Mouse (Mus musculus) embryo, embryonic 10.5 days (tissue): ENCODE results near the gene Nrsn2.

Source experiments
- DNase-seq: peaks from one replicate; pipeline ENCODE4 v3.0.0-alpha.2; 2015; ENCODE audit warnings: low spot score

The Nrsn2 gene

DNA sequence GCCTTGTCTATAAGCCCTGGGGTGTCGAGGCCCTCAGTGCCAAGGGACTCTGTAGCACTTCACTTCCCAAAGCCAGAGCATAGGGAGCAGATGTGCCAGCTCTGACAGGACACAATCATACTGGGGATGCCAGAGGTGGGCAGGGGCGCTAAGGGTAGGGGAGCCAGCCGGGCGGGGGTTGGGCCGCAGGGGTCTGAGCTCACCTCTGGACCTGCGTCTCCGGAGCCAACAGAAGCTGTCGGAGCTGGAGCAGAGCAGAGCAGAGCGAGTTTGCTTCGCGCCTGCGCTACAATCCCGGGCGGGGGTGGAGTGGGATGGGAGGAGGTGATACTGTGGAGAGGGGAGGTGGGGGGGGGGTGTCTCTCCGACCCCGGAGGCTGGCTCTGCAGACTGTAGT, at the start of gene Nrsn2:
Gene Nrsn2 (minus strand): TSS at position 294 of the 397 bp plus-strand sequence.
- DNase-seq: no peak

DNA sequence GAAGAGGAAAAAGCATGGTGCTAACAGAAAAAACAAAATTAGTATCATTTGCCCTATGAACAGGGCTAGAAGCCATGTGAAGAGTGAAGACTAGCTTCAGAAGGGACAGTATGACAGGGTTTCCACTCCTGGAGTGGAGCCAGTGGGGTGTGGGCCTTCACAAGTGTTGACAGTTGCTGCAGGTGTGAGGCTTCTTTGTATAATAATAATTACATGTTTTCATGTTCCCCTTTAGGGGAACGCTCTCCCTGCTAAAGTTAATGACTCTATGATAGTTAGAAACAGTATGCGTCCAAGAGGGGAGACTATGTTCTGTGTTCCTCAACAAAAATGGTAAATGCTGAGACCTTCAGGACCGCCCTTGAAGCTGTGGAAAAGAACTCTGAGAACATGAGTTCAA, 39.3 kb upstream of the Nrsn2 start:
- DNase-seq: no peak

DNA sequence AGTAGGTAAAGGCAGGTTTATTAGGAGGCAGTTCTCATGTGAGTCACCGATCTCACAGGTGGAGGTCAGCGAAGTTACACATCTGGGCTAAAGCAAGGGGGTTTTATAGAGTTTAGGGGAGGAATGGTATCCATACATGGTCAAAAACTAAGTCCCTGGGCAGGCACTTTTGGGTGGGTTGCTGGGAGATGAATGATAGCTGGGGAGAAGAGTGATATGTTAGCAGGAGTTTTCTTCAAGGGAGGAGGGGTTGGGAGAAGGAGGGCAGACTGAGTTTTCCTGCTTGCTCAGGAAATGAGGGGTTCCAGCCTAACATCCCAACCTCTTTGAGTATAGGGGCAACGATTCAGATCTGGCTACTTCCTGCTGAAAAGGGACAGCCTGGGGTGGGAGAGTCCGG, 38.8 kb upstream of the Nrsn2 start, which contains the start of gene 6820408C15Rik:
Gene 6820408C15Rik (plus strand): TSS at position 301 of the 400 bp plus-strand sequence.
- no peak for DNase-seq

DNA sequence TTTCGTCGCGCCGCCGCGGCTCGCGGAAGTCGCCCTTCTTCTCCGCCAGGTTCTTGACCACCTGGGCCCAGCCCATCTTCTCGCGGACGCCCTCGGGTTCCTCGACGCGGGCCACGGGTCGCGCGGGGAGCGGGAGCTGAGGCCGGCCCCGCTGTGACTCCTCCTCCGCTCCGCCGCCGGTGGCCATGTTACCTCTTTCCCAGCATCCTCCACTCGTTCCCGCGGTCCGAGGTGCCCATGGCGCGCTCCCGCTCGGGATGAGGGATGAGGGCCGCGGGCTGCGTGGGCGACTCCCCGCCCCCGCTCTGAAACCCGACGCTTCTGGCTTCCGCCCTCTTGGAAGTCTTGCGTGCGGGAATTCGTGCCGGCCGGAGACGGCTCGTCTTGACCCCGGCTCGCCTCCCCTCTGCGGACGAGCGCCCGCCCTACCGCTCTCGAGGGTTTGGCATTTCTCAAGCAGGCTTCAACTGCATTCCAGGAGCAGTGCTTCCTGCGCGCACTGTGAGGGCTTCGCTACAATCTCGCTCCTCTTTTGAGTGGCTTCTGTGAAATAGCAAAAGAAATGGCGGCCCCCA, 38.2 kb upstream of the Nrsn2 start, which contains the start of gene Zcchc3:
Gene Zcchc3 (minus strand): TSS at position 437 of the 575 bp plus-strand sequence.
- peak; percentile 95 for DNase-seq

DNA sequence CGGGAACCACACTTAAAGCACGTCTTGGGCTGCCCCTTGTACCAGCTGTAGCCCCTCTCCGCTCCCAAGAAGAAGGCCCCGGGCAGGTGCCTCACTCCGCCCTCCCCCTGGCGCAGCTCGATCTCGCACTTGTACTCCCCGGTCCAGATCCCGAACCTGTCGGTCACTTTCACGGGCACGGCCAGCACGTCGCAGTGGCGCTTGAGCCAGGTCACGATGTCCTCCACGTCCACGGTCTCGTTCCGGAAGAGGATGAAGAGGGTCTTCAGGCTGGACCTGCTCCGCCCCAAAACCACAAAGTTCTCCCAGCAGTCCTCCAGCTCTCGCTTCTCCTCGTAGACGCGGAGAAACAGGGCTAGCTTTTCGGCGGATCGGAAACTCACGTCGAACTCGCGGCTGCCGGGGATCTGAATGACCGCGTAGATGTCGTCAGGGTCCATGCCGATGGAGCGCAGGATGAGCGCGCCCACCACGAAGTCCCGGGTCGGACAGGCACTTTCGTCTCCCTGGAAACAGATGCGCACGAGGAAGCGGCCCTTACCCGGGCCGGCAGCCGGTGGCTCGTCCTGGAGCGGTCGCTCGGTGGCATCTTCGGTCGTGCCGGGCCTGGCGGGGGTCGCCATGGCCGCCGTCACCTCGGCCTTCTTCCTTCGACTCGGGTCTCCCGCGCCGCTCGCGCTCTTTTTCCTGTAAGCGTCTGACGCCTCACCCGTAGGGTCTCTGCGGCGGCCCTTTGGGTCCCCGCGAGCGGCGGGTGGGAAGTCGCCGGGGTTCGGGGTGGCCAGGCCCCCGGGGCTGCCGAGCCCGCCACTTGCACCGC, 37.5 kb upstream of the Nrsn2 start:
- DNase-seq: peak; percentile 62

DNA sequence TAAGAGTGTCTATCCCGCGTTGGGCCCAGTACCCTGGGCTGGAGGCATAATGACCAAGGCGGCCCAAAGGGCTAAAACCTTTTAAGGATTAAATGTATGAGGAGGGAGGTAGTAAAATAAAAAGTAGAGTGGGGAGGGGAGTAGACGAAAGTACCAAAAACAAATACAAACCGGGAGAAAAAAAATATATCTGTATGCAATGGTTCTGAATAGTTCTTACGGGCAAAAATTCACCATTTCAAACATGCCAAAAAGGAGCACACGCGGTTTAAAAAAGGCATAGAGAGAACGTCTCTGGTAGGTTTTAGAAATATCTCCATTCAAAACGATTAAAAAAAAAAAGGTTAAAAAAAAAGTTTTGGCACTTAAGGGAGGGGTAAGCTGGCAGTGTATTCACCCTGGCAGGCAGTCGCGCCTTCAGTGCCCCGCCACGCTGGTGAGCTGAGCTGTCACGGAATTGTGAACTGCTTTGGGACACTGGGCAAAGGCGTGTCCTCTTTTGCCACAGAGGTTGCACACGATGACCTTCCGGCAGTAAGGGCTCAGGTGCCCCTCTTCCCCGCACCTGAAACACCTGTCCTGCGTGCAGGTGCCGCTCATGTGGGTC, 36.8 kb upstream of the Nrsn2 start:
- peak; percentile 53 for DNase-seq

DNA sequence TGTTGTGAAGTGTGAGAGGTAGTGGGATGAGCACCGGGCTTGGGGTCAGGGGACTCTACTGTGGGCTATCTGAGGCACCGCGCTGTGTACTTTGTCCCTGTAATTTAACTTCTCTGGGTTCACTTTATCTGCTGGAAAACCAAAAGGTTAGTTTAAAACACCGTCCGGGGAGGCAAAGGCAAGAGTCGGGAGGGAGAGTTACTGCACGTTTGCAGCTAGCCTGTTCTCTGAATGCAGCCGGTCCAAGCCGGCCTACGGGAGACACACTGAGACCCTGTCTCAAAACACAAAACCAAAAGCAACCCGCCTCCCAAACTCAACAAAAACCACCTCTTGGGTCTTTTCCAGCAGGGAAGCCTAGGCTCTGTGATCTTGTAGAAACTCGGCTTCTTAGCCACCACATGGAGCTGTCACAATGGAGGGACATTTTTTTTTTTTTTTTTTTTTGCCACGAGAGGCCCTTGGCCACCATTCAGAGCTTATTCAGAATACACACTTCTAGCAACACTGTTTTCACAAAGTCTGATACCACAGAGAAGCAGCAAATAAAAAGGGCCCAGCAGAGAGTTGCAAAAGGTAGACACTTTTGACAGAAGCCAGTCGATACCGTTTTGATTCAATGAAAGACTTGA, 36.2 kb upstream of the Nrsn2 start:
- peak; percentile 55 for DNase-seq

DNA sequence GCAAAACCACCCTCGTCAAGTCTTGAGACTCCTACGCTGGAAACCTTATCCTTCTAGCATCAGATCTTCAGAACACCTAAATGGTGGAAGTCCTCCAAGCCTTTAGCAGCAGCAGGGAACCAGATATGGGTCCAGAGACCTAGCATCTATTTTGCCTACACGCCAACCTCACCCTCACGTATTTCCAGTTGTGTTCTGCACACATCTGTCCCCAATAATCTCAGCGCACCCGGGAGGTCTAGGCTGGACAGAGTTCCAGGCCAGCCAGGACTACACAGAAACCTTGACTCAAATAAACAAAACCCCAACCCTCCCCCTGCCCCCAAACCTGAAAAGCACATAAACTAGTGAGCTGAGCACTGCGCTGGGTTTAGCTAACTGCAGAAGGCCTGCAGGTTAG, 35.0 kb upstream of the Nrsn2 start:
- peak; percentile 66 for DNase-seq

DNA sequence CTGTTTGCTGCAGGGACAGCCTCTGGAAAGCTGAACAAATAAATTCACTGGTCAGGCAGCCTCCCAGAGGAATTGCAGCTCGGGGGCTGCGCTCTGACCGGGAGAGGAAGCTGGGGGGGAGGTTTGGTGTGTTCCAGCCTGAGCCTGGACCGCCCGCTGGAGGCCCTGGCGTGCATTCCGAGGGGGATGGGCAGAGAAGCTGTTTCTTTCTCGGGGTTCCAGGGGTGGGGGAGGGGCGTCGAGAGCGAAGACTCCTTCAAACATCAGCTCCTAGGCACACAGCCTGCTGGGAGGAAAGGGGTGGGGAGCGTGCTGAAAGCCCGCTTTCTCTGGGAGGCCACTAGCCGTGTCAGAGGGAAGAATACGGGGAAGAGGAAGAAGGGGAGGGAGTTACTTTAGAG, 34.5 kb upstream of the Nrsn2 start:
- DNase-seq: peak; percentile 98

DNA sequence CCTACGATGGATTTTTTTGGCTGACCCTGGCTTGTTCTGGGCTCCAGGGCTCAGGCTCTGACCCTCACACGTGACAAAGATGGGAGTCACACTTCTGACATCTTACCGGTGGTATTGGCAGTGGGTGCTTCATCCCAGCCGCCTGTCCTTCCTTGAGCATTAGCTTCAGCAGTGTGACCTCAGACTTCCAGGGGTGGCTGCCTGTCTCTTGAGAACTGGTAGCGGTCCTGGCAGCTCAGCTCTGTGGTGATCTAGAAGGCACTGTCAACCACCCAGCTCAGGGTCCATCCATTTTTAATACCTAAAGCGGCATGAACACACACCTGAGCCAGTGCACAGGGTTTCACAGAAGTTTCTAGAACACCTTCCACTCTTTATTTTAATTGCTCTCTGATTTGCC, 33.3 kb upstream of the Nrsn2 start:
- DNase-seq: no peak

DNA sequence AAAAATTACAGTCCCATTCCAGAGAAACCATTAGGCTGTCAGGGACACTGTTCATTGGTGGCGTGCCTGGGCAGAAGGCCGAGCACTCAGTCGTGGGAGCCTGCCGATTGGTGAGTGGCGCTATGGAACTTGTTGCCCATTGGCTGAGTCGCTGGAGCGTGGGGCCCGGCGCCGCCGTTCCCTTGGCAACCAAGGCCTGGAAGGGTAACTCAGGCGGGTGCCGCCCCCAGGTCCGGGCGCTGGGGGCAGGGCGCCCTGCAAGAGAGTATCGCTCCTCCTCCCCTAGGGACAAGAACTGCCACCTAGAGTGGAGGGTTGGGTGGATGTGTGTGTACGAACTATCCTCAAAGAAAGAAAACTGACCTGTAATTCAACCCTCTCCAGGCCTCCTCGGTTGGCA, 29.7 kb upstream of the Nrsn2 start:
- DNase-seq: peak; percentile 98

DNA sequence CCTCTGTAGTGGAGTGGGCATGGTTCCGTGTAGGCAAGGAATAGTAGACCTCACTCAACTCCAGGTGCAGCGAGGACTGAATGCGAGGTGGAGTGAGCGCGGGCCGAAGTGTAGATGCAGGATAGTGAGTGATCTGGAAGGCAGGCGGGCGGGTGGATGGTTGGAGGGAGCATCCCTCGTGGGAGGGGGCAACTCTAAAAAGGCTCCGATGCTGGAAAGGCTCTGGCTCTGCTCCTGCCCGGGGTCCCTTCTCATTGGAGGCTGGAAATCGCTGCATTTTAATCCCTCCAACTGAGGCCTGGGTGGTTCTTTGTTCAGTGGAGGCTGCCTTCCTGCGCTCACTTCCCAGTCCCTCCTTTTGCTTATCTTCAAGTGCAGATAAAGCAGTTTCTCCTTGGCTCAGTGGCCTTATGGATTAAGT, 22.7 kb upstream of the Nrsn2 start:
- peak; percentile 77 for DNase-seq

DNA sequence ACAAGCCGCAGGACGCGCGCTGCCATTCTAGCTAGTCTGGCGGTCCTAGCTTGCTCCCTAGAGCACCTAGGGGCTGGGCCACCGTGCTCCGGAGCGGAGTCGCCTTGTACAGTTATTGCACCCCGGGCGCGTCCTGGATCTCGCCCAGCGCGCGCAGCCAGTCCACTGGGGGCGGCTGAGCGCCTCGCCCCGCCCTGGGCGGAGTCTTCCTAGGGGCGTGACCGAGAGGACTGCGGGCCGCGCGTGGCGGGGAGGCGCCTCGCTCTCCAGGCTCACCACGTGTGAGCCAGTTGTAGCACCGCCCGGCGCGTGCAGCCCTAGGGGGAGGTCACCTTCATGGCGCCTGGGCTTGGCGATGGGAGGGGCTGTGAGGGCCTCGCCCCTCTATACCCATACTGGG, 22.3 kb upstream of the Nrsn2 start:
- DNase-seq: peak; percentile 93

DNA sequence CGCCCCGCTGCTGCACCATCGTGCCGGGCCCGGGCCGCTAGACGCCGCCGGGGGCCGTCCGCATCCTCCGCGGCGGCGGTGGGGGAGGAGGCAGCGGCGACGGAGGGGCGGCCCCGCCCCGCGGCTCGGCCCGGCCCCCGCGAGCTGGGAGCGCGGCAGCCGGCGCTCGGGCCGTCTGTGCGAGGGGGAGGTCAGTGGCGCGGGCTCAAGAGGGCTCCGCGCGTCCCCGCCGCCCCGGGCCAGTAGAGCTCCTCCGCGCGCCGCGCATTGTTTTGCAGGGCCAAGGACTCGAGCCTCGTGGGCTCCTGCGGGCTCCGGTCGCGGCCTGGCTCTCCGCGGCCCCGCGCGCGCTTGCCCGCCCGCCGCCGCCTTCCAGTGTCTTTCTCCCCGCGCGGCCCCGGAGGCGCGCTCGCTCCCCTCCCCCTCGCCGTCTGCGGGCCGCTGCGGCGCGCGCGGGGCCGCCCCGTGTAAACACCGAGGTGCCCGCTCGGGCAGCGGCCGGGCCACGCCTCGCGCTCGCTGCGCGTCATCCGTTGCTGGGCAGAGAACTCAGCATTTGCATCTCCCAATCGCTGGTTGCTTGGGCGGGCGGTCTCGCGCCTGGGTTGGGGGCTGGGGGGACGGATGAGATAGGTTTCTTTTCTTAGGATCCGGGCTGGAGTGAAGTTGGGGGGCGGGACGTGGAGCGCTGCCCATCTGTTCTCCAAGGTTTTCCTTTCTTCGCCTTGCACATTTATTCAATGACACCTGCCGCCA, 21.4 kb upstream of the Nrsn2 start, which contains the start of gene Sox12:
Gene Sox12 (minus strand): TSS at position 384 of the 756 bp plus-strand sequence.
- peak; percentile 96 for DNase-seq

DNA sequence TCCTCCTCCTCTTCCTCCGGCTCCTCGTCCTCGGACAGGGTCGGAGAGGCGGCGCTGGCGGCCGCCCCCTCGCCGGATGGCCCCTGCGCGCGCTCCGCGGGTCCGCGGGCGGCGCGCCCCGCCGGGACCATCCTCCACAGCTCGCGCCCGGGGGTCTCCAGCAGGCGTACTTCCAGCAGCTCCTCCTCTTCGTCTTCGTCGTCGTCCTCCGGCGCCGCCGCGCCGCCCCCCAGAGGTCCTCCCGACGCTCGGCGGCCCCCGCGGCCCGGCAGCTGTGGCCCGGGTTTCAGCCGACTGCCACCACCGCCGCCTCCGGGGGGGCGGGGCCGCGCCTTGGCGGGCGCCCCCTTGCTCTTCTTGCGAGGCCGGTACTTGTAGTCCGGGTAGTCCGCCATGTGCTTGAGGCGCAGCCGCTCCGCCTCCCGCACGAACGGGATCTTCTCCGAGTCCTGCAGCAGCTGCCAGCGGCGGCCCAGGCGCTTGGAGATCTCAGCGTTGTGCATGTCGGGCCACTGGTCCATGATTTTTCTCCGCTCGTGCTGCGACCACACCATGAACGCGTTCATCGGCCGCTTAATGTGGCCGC, 20.7 kb upstream of the Nrsn2 start:
- DNase-seq: peak; percentile 79

DNA sequence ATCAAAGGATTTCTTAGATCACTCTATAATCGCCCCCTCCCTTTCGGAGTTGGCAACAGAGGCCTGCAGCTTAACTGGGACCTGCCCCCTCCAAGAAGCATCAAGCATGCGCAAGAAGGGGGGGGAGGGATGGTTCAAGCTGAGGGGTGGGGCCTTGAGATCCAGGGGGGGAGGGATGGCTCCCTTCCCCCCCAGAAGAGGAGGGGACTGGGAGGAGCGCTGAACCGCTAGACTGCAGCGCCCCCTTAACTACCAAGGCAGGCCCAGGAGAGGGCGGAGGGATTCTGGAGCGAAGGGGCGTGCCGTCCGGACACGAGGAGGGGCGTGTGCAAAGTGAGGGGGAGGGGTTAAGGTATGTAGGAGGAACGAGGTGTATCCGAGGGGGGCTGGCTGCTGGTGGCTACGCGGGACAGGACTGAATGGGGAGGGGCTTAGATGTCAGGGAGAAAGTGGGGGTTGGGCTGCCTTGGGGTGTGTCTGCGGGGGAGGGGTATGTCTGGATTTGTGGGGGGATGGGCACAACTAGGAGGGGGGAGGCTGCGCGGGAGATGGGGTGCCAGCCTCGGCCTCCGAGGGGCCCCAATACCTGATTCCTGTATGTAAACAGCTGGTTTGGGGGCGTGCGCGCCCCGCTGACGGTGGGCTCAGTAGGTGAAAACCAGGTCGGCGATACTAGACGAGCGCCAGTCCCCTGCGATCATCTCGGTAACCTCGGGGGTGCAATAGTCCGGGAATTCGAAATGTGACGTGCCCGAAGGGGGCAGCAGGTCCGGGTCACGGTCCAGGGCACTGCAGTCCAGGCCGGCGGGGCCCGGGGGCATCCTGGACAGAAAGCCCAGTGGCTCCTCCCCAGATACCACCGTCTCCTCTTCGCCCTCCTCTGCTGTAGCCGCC, 19.9 kb upstream of the Nrsn2 start:
- DNase-seq: peak; percentile 98

DNA sequence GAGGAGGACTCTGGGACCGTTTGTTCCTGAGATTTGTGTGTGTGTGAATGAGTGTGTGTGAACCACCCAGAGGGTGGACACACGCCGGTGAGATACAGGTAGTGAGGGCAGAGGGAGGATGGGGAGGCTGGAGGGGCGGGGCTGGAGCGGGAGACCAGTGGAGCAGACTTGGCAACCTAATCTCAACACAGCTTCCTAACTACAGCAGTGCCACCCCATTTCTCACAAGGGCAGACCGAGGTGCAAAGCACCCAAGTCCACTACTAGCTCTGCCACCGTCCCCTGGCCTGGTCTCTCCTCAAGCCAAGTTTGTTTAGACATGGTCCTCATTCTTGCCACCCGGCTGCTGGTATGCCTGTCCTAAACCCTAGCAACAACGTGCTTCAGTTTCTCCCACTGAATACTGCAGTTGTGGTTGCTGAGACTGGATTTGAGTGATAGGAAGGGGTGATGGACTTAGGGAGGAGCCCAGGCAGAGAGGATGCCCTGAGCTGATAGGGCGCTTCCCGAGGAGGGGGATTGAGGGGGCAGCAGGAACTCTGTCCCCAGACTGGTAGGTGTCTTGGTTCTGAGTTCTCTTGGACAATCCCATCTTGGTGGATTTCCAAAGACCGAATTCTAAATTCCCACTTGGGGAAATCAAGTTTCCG, 19.0 kb upstream of the Nrsn2 start:
- DNase-seq: no peak

DNA sequence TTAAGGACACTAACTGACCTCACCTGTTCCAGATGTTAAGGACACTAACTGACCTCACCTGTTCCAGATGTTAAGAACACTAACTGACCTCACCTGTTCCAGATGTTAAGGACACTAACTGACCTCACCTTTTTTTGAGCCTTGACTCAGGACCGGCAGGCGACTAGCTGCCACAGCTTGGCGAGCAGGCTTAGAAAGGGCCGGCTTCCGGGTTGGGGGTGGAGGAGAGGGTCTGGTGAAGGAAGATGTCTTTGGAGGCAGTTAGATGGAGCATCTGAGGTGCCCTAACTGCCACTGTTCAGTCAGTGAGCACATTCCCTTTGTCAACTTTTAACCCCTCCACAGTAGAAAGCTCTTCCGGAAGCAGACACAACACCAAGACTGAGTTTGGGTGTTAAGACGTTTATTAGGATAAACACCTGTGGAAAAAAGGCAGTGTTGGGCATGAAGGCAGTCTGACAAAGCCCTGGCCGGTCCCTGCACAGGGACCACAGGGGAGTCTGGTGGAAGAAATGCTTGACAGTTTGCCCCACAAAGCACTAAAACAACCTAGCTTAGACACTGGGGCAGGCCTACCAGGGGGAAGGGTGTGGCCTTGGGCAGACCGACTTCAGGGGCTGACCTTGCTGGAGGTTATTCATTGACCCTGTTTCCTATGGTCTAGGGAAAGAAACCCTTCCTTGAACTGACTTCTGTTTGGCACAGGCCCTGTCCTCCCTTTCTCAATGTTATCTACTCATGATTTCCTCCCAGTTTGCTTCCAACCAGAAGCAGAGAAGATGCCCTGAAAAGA, 17.0 kb upstream of the Nrsn2 start:
- no peak for DNase-seq

DNA sequence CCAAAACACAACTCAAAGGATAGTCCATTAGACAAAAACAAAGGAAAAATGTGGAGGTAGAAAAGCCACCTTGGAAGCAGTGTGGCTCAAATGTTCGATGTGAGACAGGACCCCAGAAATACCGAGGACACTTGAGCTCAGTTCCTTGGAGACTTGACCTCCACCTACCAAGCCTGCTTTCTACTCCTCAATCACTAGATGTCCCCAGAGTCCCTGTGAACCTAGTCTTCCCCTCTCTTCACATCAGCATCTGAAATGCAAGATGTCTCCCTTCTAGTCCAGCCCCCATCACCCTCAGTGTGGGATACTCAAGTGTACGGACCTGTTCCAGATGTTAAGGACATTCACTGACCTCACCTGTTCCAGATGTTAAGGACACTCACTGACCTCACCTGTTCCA, 16.3 kb upstream of the Nrsn2 start:
- peak; percentile 83 for DNase-seq
